Mouse (Mus musculus) bone marrow, adult 2 months (tissue): ENCODE measurements around the gene Ifnk.

ENCODE experiments used
- CTCF ChIP-seq: fragments of 200-500 bp; IDR thresholded peaks from 2 replicates; pipeline ENCODE4 v1.5.1; 2011; ENCODE audit warnings: low read length, control low read depth; ENCODE audit not compliant: control insufficient read depth, insufficient read depth
- POLR2A ChIP-seq: fragments of 200-500 bp; IDR thresholded peaks from 2 replicates; pipeline ENCODE4 v1.6.1; 2011; ENCODE audit warnings: low read depth, mild to moderate bottlenecking, control low read depth, low read length, borderline replicate concordance; ENCODE audit not compliant: control insufficient read depth

DNA sequence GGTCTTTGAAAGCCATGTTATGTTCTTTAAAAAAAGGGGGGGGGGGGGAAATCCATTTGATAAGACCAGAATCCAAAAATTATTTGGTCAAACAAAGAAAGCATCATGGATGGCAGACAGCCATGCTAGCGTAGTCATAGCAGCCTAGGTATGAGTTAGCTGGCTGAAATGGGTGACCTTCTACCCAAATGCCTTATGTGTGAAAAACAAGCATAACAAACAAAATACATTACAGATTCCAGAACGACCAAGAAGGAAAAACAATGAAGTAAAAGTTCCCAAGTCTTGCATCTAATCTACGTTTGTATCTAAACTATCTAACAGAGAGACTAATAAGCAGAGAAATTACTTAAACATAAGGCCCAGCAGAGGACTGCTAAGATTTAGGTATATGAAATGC is 1.1 kb upstream of the Ifnk start:
- TF ChIP-seq CTCF: no peak
- TF ChIP-seq POLR2A: no peak
